Mouse (Mus musculus) regulatory T cell (primary cell): ENCODE data around the gene Tlk1.
"Not testable (repeated sequence)": the region's sequence is repeated elsewhere in the genome, so short reads cannot be mapped to it uniquely, and the experiment has no call there.

ENCODE experiments used
- in situ Hi-C: fragments of 300-600 bp; cut with MboI, MseI; formaldehyde crosslinking; loops from one replicate; pipeline ENCODE4 v1.15.1; 2025; ENCODE audit warnings: high pct_unique_total_duplicates

Tlk1 gene

DNA sequence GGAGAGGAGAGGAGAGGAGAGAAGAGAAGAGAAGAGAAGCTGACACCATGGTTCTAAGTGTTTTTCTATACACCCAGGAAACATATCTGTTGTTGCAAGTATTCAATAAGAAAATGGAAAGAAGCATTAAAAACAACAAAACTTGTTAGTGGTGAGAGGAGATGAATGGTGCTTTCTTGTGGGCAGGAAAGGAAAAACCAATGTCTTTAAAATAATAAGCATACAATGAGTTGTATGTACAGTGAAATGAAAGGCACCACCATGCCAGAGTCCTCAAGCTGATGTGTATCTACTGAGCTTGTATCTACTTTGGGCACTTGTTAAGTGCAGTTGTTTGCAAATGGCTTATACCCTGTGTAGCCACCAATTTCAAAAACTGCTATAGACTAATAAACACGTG lies 7.7 kb upstream of the Tlk1 start:
- in situ Hi-C loops: no loop called here

DNA sequence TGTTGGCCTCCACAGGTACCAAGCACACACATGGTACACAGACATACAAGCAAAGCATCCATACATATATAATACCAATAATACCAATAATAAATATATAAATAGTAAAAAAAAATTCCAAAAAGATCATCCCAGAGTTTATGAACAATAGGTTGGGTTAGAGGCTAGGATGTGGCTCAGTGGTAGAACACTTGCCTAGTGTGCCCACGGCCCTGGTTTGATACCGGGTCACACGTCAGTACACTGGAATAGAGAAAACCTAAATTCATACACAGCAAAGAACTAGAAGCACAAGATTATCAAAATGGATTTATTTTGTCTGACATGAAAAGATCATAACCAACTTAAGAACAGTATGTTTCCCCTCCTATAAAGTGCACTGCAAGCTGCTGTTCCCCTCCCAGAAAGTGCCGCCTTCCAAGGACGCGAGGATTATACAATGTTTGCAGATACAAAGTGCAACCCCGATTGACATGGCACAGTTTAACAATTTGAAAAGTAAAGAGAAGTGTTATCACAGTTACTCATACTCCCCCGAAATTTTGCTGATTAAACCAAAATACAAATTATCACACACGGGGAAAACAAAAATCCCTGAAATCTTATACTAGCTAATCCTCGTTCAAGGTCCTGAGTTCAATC lies 6.3 kb upstream of the Tlk1 start:
- in situ Hi-C loops: no loop called here

DNA sequence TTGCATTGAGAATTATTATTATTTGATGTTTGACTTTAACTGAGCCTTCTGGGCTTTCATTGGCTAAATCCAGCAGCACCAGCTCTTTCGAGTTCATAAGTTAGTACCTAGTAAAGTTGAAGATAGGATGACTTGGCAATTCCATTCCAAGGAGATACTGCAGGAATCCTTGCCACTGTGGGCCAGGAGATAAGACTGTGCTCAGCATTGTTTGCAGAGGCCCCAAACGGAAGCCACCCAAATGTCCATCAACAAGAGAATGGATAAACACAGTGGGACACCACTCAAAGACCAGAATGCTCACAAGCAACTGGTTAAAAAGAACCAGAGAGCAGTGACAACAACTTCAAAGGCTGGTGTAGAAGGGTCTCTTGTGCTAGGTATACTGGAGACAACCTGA lies 5.2 kb upstream of the Tlk1 start:
- in situ Hi-C loops: no loop called here

DNA sequence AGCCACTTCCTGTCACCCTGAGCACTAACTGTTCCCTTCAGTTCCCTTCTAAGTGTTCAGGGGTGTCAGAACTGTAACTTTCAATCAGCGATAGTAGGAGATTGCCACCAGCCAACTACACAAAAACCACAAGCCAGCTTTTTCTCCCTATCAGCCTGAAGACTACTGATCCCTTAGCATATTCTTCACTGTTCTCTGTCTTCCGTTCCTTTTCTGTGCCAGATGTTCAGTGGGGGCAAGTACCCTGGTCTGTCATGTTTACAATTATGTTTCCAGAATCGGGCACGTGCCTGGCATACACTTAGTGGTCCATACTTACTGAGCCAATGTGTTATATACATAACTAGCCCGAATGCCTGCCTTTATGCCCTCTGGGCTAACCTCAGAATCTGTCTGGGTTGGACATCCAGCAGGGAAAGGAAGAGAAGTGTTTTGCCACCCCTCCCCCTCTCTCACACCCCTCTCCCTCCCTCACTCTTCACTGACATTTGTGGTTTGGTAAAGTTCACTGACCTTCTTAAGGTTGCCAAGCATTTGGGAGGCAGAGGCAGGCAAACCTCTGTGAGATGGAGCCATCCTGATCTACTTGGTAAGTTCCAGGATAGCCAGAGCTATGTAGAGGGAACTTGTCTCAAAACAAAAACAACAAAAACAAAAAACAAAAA lies 4.5 kb upstream of the Tlk1 start:
- in situ Hi-C loops: no loop called here

DNA sequence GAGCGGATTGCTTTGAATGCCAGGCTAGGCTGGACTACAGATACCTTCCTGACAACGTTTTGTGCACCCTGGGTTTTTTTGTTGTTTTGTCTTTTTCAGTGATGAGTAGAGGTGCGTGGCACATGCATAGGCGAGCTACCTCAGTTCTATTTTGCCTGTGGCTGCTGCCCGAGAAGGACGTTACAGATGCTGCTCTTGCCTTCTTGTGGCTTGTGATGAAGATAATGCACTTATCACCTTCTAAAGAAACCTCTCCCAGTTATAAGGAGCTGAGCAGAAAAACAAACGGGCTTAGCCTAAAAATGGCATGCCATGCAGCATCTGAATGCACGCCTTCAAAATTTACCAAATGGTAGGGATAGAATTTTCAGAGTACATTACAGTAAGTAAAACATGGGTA lies 2.3 kb upstream of the Tlk1 start:
- in situ Hi-C loops: no loop called here

DNA sequence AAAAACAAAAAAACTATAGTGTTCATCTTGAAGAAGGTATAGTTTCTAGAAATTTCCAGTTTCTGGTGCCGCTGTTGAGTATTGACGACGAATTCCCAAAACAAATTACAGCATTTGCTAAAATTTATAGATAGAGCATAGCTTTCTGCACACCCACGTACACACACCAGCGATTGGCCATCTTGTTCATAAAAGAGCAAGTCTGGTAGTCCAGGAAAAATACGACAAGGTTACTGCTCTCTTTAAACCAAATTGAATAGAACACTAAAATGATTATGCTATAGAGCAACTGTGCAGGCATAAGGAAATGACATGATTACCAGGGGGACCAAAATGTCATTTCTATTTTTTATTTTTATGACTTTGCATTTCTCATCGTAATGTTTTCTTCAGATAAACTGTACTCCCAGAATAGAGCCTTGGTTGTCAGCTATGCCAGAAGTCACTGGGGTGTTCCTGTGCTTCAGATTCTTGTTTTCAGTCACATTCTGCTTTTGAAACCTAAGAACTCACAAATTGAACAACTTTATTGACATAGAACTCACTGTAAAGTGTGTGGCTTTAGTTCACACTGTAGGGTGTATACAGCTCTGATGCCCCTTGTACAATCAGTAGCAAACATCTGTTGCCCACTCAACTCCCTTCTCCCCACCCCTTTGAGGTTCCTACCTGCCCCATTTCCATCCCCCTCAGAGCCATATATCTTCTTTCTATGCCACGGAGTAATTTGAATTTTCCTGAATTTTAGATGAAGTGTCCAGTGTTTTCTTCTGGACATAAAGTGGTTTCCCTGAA lies 1.1 kb upstream of the Tlk1 start:
- in situ Hi-C loops: no loop called here

DNA sequence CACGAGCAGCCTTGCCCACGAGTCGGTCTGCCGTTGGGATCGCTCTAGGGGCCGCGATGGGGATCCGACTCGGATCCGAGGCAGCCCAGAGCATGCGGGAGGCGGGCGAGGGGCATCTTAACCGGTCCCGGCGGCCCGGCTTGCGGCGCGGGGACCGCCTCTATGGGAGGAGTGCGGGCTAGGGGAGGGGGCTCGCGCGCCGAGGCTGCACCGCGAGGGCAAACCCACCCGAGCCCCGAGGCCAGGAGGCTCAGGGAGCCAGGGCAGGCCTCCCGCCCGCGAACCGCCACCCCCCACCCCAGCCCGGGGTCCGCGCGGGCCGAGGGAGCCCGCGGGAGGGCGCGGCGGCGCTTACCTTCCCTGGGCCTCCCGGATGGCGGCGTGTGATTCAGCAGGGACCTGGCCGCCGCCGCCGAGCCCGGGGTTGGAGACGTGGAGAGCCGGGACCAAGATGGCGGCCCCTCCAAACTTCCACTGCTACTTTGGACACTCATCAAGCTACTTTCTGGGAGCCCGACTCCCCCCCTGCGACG lies 624 bp downstream of the Tlk1 start:
- in situ Hi-C loops: no loop called here

DNA sequence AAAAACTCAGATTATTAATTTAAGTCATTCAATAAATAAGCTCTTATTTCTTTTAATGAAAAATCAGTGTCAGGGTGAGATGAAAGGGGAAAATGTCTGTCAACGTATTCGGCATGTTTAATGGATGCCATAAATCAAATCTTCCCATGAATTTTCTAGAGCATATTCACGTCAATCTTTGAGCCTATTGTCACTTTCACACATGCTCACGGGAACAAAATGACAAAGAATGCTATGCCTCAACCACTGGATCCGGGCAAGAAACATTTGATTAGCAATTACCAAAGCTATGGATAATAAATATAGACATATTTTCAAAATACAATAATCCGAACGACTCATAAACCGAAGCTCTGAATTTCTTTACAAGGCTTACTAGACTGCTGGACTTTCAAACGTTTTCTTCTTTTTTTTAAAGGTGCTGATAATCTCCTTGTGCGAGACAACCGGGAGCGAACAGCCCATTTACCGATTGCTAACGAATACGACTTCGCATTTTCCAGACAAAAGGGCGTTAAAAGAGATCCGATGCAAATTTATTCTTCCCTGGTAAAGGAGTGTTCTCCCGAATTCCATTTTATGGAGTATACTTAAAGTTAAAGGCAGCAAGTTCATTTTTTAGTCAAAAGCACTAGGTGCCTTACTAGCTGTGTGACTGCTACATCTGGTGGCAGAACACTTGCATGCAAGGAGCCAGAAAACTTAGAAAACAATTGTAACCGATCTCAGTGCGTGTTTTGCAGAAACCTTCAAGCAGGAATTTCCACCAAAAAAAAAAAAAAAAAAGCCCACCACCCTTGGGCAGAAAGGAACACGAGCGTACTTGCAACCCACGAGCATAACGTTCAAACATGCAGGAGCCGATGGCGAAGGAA lies 1.4 kb downstream of the Tlk1 start:
- in situ Hi-C loops: no loop called here

DNA sequence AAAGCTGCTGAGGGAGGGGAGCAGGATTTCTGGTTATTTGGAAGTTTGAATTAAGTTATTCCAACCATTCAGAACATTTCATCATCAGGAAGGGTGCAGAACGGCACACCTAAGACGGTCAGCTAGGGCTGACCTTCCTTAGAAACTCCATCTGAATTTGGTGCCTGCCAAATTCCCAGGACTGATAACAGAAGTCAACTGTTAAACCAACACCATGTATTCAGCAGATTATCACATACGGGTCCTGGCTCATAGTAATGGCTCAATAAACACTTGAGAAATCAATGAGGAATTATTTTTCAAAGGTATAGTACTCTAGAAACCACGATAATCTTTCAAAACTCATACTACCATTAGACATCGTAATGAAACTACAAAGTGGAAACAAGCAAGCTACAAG lies 2.1 kb downstream of the Tlk1 start:
- in situ Hi-C loops: no loop called here

DNA sequence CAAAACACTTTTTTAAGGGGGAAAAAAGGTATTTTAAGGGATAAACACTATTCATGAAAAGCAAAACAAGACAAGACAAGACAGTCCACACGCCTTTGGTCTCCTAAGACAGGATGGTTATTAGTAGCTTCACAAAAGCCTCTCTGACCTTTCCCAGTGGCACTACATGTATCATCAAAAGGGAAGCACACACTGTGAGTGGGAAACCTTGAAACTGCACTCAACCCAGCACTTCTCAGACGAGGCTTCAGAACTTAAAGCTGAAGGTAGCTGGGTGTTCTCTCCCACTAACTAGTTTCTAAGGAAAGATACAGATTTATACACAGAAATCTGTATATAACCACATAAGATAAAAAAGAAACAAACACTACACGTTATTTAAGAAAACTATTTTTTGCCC lies 8.6 kb downstream of the Tlk1 start:
- in situ Hi-C loops: no loop called here

DNA sequence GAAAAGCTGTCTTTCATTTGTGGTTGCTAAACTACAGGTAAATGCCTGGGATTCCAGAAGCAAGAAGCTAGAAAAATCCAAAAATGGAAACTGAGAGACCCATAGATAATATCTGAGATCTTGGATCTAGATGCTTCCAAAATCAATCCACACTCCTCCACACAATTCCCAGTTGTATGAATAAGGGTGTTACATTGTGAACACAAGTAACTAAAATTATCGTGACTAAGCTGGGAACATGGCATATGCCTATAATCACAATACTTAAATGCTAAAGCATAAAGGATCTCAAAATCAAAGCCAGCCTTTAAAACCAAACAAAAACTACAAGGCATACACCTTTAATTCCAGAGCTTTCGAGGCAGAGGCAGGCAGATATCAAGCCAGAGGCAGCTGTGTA lies 9.5 kb downstream of the Tlk1 start:
- in situ Hi-C loops: no loop called here

DNA sequence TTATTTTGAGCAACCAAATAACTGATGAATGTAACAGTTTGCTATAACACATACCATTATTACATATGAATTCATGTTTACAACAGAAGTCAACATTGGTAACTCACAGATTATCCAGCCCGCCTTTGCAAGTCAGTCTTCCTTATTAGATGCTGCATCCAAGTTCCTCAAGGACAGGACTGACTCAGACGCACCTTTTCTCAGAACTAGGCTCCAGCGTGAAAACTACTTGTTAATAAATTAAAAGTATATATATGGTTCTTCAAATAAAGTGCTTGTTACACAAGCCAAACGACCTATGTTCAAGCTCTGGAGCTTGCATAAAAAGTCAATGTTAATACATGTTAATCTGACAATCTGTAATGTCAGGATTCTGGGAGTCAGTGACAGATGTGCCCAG lies 11.9 kb downstream of the Tlk1 start:
- in situ Hi-C loops: no loop called here

DNA sequence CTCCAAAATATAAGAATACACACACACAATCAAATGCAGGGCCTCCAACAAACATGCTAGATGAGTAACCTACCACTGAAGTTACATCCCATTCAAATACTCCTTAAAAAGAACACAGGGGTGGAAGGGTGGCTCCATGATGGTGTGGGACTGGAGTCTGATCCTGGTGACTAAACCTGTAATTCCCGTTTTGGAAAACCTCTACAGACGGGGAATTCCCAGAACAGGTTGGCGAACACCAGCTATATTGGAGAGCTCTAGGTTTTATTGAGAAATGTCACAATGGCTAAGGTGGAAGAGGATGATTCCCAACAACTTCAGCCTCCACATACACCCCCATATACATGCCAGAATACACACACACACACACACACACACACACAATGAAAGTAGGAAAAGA lies 14.1 kb downstream of the Tlk1 start:
- in situ Hi-C loops: no loop called here

DNA sequence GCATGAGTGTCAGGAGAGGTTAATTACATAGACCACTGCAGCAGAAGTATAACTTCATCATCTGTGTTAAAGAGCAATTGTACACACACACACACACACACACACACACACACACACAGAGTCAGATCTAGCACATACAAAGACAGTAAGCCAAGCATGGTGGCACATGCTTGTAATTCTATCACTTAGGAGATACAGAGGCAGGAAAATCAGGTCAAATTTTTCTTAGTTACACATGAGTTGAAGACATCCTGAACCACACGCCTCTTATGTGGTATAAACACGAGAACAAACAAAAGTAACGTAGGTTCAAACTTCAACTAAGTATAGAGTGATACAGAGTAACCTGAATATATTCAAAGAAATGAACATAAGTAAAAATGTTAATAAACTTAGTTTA lies 15.6 kb downstream of the Tlk1 start:
- in situ Hi-C loops: no loop called here

DNA sequence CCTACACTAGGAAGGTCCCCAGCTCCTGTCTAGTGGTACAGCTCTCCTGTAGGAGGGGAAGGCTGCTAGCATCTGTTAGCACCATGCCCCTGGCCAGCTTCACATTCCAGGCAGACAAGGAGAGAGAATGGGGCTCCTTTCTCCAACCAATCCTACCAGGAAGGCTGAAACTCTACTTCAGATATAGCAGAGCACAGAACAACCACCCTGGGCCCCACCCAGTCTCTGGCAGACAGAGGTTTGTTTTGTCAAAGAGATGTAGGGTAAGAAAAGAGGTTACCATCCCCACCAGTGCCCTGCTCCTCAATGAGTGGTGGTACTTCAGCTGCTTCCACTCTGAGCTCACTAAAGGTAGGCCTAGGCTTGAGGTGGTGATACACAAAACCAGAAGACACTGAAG lies 16.8 kb downstream of the Tlk1 start:
- in situ Hi-C loops: no loop called here

DNA sequence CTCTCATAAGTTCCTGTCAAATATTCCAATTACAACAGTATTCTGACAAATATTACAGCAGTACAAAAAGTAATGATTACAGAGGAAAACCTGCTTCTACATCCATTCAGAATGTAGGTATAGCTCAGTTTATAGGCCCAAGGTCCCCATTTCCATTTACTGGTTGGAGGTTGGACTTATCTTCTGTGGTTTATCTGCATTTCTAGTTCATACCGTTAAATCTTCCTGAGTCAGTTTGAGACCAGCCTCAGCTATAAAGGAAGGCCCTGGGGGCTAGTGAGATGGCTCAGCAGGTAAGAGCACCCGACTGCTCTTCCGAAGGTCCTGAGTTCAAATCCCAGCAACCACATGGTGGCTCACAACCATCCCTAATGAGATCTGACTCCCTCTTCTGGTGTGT lies 17.9 kb downstream of the Tlk1 start:
- in situ Hi-C loops: not testable (repeated sequence)

DNA sequence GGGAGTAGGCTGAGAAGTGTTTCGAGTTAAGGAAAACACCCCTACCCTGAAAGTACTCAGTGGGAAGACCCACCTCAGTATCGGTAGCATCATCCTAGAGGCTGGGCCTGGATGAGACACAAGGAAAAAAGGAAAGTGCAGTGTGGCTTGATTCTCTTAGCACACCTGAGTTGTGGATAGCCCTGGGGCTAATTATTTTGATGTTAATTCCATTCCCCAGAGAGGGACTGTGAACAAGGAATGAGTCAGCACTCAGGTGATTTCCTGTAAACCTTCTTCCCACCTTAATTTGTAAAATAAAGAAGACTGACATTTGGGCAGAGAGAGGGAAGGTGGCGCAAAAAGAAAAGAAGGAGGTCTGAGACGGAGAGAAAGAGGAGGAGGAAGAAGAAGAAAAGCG lies 19.5 kb downstream of the Tlk1 start:
- in situ Hi-C loops: no loop called here

DNA sequence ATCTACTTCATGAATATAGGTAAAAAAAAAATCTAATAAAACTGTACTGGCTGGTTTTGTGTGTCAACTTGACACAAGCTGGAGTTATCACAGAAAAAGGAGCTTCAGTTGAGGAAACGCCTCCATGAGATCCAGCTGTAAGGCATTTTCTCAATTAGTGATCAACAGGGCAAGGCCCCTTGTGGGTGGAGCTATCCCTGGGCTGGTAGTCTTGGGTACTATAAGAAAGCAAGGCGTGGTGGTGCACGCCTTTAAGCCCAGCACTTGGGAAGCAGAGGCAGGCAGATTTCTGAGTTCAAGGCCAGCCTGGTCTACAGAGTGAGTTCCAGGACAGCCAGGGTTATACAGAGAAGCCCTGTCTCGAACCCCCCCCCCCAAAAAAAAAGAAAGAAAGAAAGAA lies 21.8 kb downstream of the Tlk1 start:
- in situ Hi-C loops: not testable (repeated sequence)

DNA sequence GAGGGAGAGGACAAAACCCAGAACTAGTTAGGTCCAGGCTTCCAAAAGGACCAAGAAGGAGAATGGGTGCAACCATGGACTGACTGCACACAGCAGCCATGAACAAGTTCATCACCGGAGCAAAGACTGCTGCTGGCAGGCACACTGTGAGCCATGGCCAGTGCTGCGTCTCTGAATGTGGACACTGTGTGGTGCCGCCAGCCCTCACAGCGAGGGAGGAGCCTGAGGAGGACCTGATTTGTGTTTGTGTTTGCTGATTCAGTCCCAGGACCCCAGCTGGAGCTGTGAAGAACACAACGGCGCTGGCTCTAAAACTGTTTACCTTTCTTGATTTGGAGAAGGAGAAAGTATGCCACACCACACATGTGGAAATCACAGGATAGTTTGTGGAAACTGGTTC lies 22.9 kb downstream of the Tlk1 start:
- in situ Hi-C loops: no loop called here

DNA sequence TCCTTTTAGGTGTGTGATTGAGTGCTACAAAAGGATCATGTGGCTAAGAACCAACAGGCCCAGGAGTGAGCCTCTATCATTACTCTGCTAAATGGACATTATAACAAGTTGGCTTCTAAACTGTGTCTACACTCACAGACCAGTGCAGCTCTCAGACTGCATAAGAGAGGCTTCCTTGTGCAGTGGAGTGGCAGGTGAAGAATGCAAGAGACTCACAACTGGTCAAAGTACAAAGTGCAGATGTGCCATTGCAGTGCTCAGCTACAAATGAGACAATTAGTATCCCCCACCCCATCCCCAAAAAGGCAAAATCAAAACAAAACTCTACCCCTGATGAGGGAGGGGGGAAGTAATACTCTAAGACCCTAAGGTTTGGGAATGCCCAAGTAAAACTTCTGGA lies 24.0 kb downstream of the Tlk1 start:
- in situ Hi-C loops: no loop called here

DNA sequence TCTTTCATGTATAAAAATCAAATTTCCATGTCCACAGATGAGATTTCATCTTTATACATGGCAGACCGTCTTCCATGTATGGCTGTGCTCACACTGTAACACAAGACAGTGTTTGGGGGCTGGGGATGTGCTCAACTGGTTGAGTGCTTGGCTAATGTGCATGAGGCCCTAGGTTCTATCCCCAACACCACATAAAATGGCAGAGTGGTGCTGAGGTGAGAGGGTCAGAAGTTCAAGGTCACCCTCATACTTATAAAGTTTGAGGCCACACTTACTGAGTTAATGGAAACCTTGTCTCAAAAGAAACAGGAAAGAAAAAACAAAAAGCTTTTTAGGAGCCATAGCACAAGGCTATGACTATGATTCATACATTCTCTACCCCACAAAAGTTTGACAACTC lies 25.1 kb downstream of the Tlk1 start:
- in situ Hi-C loops: no loop called here

DNA sequence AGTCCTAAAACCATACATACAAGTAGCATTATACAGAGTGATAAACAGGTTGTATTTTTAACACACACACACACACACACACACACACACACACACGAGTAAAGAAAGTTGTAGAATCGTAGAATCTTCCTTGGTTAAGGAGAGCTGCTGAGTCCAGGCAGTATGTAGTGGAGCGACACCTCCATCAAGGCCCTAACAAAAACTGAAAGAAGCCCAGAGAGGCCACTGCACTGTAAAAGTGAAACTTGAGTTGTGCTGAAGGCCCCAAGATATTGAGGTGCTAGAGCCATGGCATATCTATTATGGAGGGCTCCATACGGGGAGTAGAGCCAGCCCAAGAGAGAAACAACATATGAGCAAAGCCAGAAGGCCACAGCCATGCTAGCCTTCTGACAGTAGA lies 32.3 kb downstream of the Tlk1 start:
- in situ Hi-C loops: no loop called here
